Mouse (Mus musculus): ENCODE data around the gene Sptb. TPM values are rescaled to one million over a fixed set of nuclear protein-coding genes. Genes with fewer than 3 reads are reported as not detected.

Gene Sptb
- polyA plus RNA-seq, 1 experiment from 2014 or later = 5.1 TPM

DNA sequence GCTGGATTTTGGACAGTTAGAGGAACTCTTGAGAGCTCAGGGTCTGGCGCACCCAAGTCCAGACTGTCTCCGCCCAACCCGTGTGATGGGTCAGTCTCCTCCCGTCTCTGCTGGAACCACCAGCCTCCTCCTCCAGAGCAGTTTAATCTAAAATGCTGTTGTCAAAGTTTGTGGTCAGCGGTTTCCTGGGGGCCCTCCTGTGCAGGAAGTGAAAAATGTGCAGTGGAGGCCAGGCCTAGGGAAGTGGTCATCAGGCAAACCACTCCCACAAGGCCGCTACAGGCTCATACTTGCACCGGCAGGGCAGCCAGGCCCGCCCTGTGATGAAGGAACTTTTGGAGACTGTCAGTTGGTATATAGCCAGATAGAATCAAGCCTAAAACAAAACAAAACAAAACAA lies 172.9 kb downstream of the Sptb start:
- Histone ChIP-seq H3K9ac (ENCODE audit: low read depth, low read length) (no peak overlapping the region), H3K4me3 (ENCODE audit: low read depth, low read length) (no peak overlapping the region), H3K27me3 (ENCODE audit: control insufficient read depth, insufficient read depth, low read depth, low read length) (peaks cover 26% of the 10 kb centered on the region), H3K36me3 (ENCODE audit: control insufficient read depth, insufficient read depth, low read length) (no peaks in the 10 kb centered on the region), H3K4me1 (ENCODE audit: control insufficient read depth, insufficient read depth, low read length) (peaks cover 8% of the 10 kb centered on the region), H3K27ac (ENCODE audit: low read length) (no peak overlapping the region), H3K9me3 (replicated peaks; ENCODE audit: control insufficient read depth, low read length, poor library complexity, severe bottlenecking) (no peaks in the 10 kb centered on the region), H3K4me2 (ENCODE audit: low read length) (no peak overlapping the region)
- WGBS = 87% methylated on average over 8 of the region's 8 CpGs
- no peak for ATAC-seq

DNA sequence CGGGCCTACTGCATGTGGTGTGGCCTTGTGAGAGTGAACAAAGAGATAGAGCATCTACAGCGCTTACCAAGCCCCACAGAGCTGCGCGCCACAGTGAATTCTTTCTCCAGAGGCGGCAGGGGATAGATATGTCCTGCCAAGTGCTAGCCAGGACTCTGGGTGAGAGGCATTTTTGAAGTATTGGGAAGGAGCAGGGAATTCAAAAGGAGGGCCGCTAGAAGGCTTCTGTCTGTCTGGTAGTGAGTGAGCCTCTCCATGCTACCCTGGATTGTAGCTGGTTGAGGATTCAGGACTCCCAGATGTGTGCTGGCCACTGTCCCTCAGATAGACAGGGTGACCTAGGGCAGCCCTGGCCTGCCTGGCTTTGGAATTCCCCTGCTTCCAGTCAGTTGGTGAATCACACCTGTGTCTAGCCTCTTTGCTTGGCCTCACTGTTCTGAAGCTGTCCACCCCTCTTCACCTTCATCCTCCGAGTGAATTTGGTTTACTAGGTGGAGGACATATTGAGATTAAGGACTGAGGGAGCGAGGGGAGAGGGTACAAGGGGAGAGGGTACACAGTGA lies 173.7 kb downstream of the Sptb start:
- WGBS = 81% methylated on average over 8 of the region's 8 CpGs
- no peak overlapping the region for H3K4me2 ChIP-seq (ENCODE audit: low read length)
- peaks cover 34% of the 10 kb centered on the region for H3K27me3 ChIP-seq (ENCODE audit: control insufficient read depth, insufficient read depth, low read depth, low read length)
- H3K36me3 ChIP-seq (ENCODE audit: control insufficient read depth, insufficient read depth, low read length) = no peaks in the 10 kb centered on the region
- no peaks in the 10 kb centered on the region for H3K9me3 ChIP-seq (replicated peaks; ENCODE audit: control insufficient read depth, low read length, poor library complexity, severe bottlenecking)
- H3K27ac ChIP-seq (ENCODE audit: low read length) = no peak overlapping the region
- no peak for ATAC-seq
- no peak overlapping the region for H3K4me3 ChIP-seq (ENCODE audit: low read depth, low read length)
- H3K9ac ChIP-seq (ENCODE audit: low read depth, low read length) = no peak overlapping the region
- peaks cover 8% of the 10 kb centered on the region for H3K4me1 ChIP-seq (ENCODE audit: control insufficient read depth, insufficient read depth, low read length)

DNA sequence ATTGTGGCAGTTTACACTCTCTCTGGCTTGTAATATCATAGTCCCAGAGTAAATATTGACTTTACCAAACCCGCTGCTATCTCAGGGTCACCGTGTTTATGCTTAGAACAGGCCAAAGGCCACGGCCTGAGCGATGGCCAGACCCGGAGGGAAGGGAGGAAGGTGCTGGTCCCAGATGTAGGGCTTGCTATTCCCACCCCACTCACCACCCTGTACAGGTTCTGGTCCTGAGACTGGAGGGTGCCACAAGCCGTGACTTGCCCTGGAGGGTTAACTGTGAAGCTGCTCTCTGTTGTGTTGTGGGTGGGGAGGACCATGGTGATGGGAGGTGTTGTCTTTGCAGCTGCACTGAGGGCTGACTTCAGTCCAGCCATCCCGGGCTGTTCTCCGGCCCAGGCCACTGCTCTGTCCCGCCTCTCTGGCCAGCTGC lies 174.9 kb downstream of the Sptb start:
- Histone ChIP-seq H3K4me1 (ENCODE audit: control insufficient read depth, insufficient read depth, low read length) (peaks cover 8% of the 10 kb centered on the region), H3K27ac (ENCODE audit: low read length) (no peak overlapping the region), H3K36me3 (ENCODE audit: control insufficient read depth, insufficient read depth, low read length) (no peaks in the 10 kb centered on the region), H3K4me3 (ENCODE audit: low read depth, low read length) (no peak overlapping the region), H3K4me2 (ENCODE audit: low read length) (0 out of 2 replicates have a peak overlapping the region, but pooled peaks have one; percentile 2), H3K9ac (ENCODE audit: low read depth, low read length) (no peak overlapping the region), H3K27me3 (ENCODE audit: control insufficient read depth, insufficient read depth, low read depth, low read length) (peaks cover 46% of the 10 kb centered on the region), H3K9me3 (replicated peaks; ENCODE audit: control insufficient read depth, low read length, poor library complexity, severe bottlenecking) (no peaks in the 10 kb centered on the region)
- no peak for ATAC-seq
- WGBS = 68% methylated on average over 9 of the region's 9 CpGs

DNA sequence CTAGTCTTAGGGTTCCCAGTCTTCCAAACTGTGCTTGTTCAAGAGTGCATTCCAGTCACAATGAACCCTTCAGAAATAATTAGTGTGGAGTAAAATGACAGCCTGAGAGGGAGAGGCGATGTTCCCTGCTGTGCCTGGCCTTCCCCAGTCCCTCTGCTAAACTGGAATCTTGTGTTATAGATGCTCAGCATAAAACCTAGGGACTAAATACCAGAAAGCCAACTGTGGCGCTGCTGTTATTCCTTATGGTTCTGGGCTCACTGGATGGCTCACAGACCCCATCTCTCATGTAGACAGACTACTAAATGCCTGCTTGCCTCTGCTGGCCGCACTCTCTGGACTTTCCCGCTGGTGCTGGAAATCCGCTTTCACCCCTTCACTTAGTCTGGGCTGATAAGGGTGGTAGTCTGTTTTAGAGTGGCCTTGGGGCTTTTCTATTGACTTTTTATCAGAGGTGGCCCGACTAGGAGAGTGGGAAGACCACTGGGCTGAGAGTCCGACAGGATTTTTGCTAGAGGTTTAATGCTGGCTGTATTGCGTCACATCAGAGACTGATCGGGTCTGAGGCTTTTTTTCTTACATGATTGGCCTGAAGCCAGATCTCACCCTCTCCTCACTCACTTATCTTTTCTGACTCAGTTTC lies 175.6 kb downstream of the Sptb start:
- ATAC-seq = no peak
- Histone ChIP-seq H3K4me2 (ENCODE audit: low read length) (no peak overlapping the region), H3K27me3 (ENCODE audit: control insufficient read depth, insufficient read depth, low read depth, low read length) (peaks cover 51% of the 10 kb centered on the region), H3K9ac (ENCODE audit: low read depth, low read length) (no peak overlapping the region), H3K4me1 (ENCODE audit: control insufficient read depth, insufficient read depth, low read length) (peaks cover 8% of the 10 kb centered on the region), H3K4me3 (ENCODE audit: low read depth, low read length) (no peak overlapping the region), H3K9me3 (replicated peaks; ENCODE audit: control insufficient read depth, low read length, poor library complexity, severe bottlenecking) (no peaks in the 10 kb centered on the region), H3K36me3 (ENCODE audit: control insufficient read depth, insufficient read depth, low read length) (no peaks in the 10 kb centered on the region), H3K27ac (ENCODE audit: low read length) (no peak overlapping the region)
- 28% methylated on average over 9 of the region's 9 CpGs for WGBS

DNA sequence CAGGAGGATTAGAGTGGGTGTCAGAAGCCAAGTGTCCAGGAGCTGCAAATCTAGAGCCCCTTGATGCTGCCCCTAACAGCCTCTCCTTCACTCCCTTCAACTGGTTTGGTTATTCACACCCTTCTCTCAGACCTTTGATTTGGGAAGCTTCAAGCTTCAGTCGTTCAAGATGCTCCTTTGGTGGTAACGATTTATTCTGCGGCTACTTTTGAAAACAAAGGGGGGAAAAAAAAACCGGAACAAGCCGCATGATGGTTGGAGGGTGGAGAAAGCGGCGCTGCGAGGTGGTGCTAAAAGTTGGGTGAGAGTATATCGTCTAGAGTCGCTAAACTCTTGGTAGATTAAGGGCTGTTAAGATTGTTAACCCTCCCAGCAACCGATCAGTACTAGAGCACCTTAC lies 176.1 kb downstream of the Sptb start:
- Histone ChIP-seq H3K9me3 (replicated peaks; ENCODE audit: control insufficient read depth, low read length, poor library complexity, severe bottlenecking) (no peaks in the 10 kb centered on the region), H3K9ac (ENCODE audit: low read depth, low read length) (no peak overlapping the region), H3K27ac (ENCODE audit: low read length) (no peak overlapping the region), H3K4me2 (ENCODE audit: low read length) (peak overlapping the region; percentile 98), H3K27me3 (ENCODE audit: control insufficient read depth, insufficient read depth, low read depth, low read length) (peaks cover 51% of the 10 kb centered on the region), H3K4me1 (ENCODE audit: control insufficient read depth, insufficient read depth, low read length) (peaks cover 8% of the 10 kb centered on the region), H3K4me3 (ENCODE audit: low read depth, low read length) (peak overlapping the region; percentile 56), H3K36me3 (ENCODE audit: control insufficient read depth, insufficient read depth, low read length) (no peaks in the 10 kb centered on the region)
- ATAC-seq = no peak
- WGBS = 4% methylated on average over 11 of the region's 11 CpGs

DNA sequence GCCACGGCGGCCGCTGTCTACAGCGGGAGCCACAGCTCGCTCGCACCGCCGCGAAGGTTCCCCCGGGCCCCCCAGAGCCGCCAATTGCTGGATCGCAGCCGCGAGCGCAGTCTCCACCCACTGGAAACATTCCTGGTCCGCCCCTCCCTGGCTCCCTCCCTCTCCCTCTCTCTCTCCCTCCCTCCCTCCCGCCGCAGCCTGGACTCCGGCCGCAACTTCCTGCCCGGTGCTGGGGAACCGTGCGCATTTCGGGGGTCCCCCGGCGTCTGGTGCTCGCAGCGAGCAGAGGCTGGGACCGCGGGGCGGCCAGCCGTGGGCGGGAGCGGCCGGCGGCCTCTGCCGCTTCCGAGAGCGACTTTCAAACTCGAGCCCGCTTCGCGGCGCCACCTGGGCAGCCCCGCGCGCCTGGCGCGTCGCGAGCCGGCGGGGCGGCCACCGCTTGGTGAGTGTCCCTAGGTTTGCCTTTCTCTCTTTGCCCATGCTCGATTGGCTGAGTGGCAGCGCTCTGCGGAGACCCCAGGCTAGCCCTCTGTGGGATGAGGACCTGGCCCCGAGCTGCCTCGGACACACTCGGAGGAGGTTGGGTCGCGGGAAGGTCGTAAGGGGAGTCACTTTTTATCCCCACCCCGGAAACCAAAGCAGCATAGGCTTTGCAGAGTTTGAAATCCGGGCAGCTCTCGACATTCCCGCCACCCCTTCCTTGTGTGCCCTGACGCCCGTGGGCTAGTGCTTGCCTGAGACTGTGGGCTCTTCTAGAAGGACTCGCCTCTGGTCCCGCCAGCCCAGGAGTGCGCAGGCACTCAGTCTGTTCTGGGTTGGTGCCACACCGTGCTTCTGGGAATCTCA lies 176.7 kb downstream of the Sptb start:
- H3K27me3 ChIP-seq (ENCODE audit: control insufficient read depth, insufficient read depth, low read depth, low read length) = peaks cover 51% of the 10 kb centered on the region
- H3K9me3 ChIP-seq (replicated peaks; ENCODE audit: control insufficient read depth, low read length, poor library complexity, severe bottlenecking) = no peaks in the 10 kb centered on the region
- ATAC-seq = peak; percentile 74
- under 1% methylated on average over 61 of the region's 74 CpGs for WGBS
- H3K36me3 ChIP-seq (ENCODE audit: control insufficient read depth, insufficient read depth, low read length) = no peaks in the 10 kb centered on the region
- peak overlapping the region; percentile 47 for H3K9ac ChIP-seq (ENCODE audit: low read depth, low read length)
- peaks cover 8% of the 10 kb centered on the region for H3K4me1 ChIP-seq (ENCODE audit: control insufficient read depth, insufficient read depth, low read length)
- H3K4me3 ChIP-seq (ENCODE audit: low read depth, low read length) = peak overlapping the region; percentile 56
- no peak overlapping the region for H3K27ac ChIP-seq (ENCODE audit: low read length)
- H3K4me2 ChIP-seq (ENCODE audit: low read length) = peak overlapping the region; percentile 98

DNA sequence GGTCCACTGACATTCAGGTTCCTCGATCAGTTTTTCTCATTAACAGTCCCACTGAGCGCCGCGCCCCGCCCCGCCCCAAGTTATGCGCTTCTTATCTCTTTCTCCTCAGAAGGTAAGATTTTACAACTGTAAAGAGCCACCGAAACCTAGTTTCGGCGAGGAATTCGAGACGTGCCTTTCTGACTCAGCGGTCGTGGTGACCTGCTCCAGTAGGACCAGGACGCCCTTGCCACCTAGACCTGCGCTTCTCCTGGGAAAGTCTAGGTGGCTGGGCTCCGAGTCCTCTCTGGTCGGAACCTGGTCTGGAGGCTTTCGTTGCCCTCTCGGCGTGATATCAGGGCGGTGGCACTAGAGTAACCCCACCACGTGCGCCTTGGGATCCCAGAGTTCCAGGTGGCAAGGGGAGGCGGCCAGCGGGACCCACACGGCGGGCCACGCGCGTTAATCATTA lies 177.4 kb downstream of the Sptb start:
- Histone ChIP-seq H3K4me1 (ENCODE audit: control insufficient read depth, insufficient read depth, low read length) (peaks cover 8% of the 10 kb centered on the region), H3K9me3 (replicated peaks; ENCODE audit: control insufficient read depth, low read length, poor library complexity, severe bottlenecking) (no peaks in the 10 kb centered on the region), H3K4me2 (ENCODE audit: low read length) (peak overlapping the region; percentile 98), H3K9ac (ENCODE audit: low read depth, low read length) (peak overlapping the region; percentile 47), H3K27ac (ENCODE audit: low read length) (no peak overlapping the region), H3K27me3 (ENCODE audit: control insufficient read depth, insufficient read depth, low read depth, low read length) (peaks cover 55% of the 10 kb centered on the region), H3K4me3 (ENCODE audit: low read depth, low read length) (peak overlapping the region; percentile 56), H3K36me3 (ENCODE audit: control insufficient read depth, insufficient read depth, low read length) (no peaks in the 10 kb centered on the region)
- peak; percentile 39; the same call in 1 of the 2 replicates for ATAC-seq
- WGBS = under 1% methylated on average over 31 of the region's 31 CpGs

DNA sequence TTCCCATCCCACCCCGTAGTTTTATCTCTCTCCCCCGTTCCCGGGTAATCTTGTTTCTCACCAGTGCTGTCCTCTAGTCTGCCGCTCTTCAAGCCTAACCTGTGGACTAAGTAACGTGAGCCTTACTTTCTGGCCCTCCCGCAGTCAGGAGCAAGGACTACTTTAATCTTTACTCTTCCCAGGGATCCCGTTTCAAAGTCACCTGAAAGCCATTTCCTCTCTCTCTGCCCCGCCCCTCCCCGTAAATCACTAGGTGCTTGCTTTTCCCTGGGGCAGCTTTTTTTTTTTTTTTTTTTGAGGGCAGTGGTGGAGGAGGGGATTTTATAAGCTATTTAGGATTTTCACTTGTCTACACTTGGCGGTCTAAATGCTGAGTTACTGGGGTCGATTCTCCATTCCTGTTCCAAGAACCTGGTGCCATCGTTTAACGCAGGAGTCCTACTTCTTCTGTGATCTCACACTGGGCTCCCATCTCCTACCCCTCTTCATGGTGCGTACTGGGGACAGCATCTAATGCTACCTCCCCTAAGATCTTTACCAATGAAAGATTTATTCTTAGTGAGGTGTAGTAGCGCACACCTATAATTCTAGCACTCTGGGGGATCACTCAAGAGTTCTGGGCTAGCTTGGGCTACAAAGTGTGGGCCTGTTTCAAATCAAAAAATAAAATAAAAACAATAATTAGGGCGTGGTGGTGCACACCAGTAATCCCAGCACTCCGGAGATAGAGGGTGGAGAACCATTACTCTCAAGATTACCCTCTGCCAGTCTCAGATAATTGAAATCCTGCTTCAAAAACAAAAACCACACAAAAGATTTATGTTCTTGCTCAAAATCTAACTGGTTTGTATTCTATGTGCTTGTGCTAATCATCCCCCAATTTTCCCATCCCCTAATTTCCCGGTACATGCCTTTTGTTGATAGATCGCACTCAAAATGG lies 178.1 kb downstream of the Sptb start:
- WGBS = 3% methylated on average over 19 of the region's 19 CpGs
- Histone ChIP-seq H3K9ac (ENCODE audit: low read depth, low read length) (no peak overlapping the region), H3K4me1 (ENCODE audit: control insufficient read depth, insufficient read depth, low read length) (peaks cover 8% of the 10 kb centered on the region), H3K4me2 (ENCODE audit: low read length) (peak overlapping the region; percentile 98), H3K27me3 (ENCODE audit: control insufficient read depth, insufficient read depth, low read depth, low read length) (peaks cover 55% of the 10 kb centered on the region), H3K36me3 (ENCODE audit: control insufficient read depth, insufficient read depth, low read length) (no peaks in the 10 kb centered on the region), H3K27ac (ENCODE audit: low read length) (no peak overlapping the region), H3K4me3 (ENCODE audit: low read depth, low read length) (peak overlapping the region; percentile 56), H3K9me3 (replicated peaks; ENCODE audit: control insufficient read depth, low read length, poor library complexity, severe bottlenecking) (no peaks in the 10 kb centered on the region)
- ATAC-seq = no peak
